Mouse (Mus musculus) heart, adult 2 months (tissue): ENCODE data around the gene Eps8.

ENCODE experiments used
- CTCF ChIP-seq: fragments of 200-600 bp; IDR thresholded peaks from 2 replicates; pipeline ENCODE4 v1.8.1; 2022; ENCODE audit warnings: antibody characterized with exemption, mild to moderate bottlenecking, moderate library complexity
- POLR2A ChIP-seq: fragments of 200-500 bp; IDR thresholded peaks from 2 replicates; pipeline ENCODE4 v1.6.1; 2011; ENCODE audit warnings: mild to moderate bottlenecking, low read depth, low read length, control low read depth; ENCODE audit not compliant: insufficient read depth

DNA sequence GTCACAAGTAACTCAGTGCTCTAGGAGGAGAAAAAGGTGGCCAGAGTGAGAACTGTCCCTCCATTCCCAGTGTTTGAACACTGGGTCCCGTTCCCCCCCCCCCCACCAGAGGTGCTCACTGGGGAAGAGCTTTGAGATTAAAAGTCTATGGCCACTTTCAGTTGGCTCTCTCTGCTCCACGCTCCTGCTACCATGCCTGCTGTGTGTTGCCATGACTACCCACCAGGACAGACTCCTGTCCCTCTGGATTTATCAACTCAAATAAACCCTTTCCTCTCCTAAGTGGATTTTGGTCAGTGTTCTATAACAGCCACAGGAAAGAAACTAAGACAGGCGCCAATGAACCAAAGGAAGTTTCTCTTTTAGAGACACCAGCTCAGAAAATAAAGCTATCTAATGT lies 128.9 kb downstream of the Eps8 start:
- TF ChIP-seq POLR2A (no peak), CTCF (no peak)
